Mouse (Mus musculus) frontal cortex, adult (tissue): ENCODE measurements at regions not wholly inside any gene's neighbourhood (a gene's known extent, or its start where the extent isn't known, plus 50 kb on each side); places are given as distances from the start of the nearest gene placed in this dataset.

Experiments
- ATAC-seq: cut with Nextera tagmentation; 2 replicates; pipeline ENCODE4 v1.9.2; 2017; ENCODE audit warnings: mild to moderate bottlenecking, moderate library complexity, mixed read lengths; ENCODE audit not compliant: low TSS enrichment

GRCm38 (mm10) chr10:117896911-117897643 lies 51.2 kb upstream of the Rap1b start:
- no peak for ATAC-seq

- ATAC-seq: no peak
Observed at GRCm38 (mm10) chr10:117897766-117898165, 51.9 kb upstream of the Rap1b start.

GRCm38 (mm10) chr10:117898391-117898790 lies 52.6 kb upstream of the Rap1b start:
- no peak for ATAC-seq

GRCm38 (mm10) chr10:117899410-117899935 lies 53.6 kb upstream of the Rap1b start:
- no peak for ATAC-seq

GRCm38 (mm10) chr10:117905666-117906266 lies 59.9 kb upstream of the Rap1b start:
- peak; percentile 69 for ATAC-seq

- ATAC-seq: peak; percentile 91
Observed at GRCm38 (mm10) chr10:117906267-117906811, 60.5 kb upstream of the Rap1b start.

- no peak for ATAC-seq
Observed at GRCm38 (mm10) chr10:117908079-117908675, 62.3 kb upstream of the Rap1b start.

- ATAC-seq: no peak
Observed at GRCm38 (mm10) chr10:117909155-117909554, 63.3 kb upstream of the Rap1b start.

GRCm38 (mm10) chr10:117909811-117910239 lies 64.0 kb upstream of the Rap1b start:
- ATAC-seq: no peak

GRCm38 (mm10) chr10:117910426-117910825 lies 64.6 kb upstream of the Rap1b start:
- ATAC-seq: no peak

GRCm38 (mm10) chr10:117915011-117915735 lies 69.3 kb upstream of the Rap1b start:
- no peak for ATAC-seq

- ATAC-seq: peak; percentile 86
Observed at GRCm38 (mm10) chr10:117916280-117916679, 70.4 kb upstream of the Rap1b start.

- ATAC-seq: no peak
Observed at GRCm38 (mm10) chr10:117917870-117918269, 72.0 kb upstream of the Rap1b start.

- no peak for ATAC-seq
Observed at GRCm38 (mm10) chr10:117918616-117919015, 72.8 kb upstream of the Rap1b start.

- no peak for ATAC-seq
Observed at GRCm38 (mm10) chr10:117919186-117919941, 73.5 kb upstream of the Rap1b start.

- no peak for ATAC-seq
Observed at GRCm38 (mm10) chr10:117925186-117925585, 79.4 kb upstream of the Rap1b start.

GRCm38 (mm10) chr10:117925611-117926555 lies 80.0 kb upstream of the Rap1b start:
- no peak for ATAC-seq

- no peak for ATAC-seq
Observed at GRCm38 (mm10) chr10:117928998-117929397, 83.2 kb upstream of the Rap1b start.

- no peak for ATAC-seq
Observed at GRCm38 (mm10) chr10:117934797-117935196, 89.0 kb upstream of the Rap1b start.

GRCm38 (mm10) chr10:117938717-117939116 lies 92.9 kb upstream of the Rap1b start:
- no peak for ATAC-seq
